Mouse (Mus musculus) heart, adult 2 months (tissue): ENCODE data around the gene Kazn. TPM values are rescaled to one million over a fixed set of nuclear protein-coding genes. Genes with fewer than 3 reads are reported as not detected.

Experiments used
- DNase-seq, 2 experiments: peaks; one replicate each; pipeline ENCODE4 v3.0.0; 2021
- H3K27ac ChIP-seq: fragments of 200-600 bp; 2 replicates; pipeline ENCODE4 v1.8.1; 2022
- H3K27me3 ChIP-seq: fragments of 200-500 bp; 2 replicates; pipeline ENCODE4 v1.6.1; 2012; ENCODE audit warnings: mild to moderate bottlenecking, low read length, inconsistent platforms, mixed read lengths; ENCODE audit not compliant: control insufficient read depth, insufficient read depth
- H3K36me3 ChIP-seq: fragments of 200-500 bp; 2 replicates; pipeline ENCODE4 v1.6.1; 2012; ENCODE audit warnings: low read length, inconsistent platforms; ENCODE audit not compliant: control insufficient read depth, insufficient read depth
- H3K4me1 ChIP-seq: fragments of 200-500 bp; 2 replicates; pipeline ENCODE4 v1.6.1; 2011; ENCODE audit warnings: low read length; ENCODE audit not compliant: control insufficient read depth, insufficient read depth
- H3K4me3 ChIP-seq: fragments of 200-600 bp; 2 replicates; pipeline ENCODE4 v1.8.1; 2022
- H3K79me2 ChIP-seq: fragments of 200-500 bp; replicated peaks from 2 replicates; pipeline ENCODE4 v1.6.1; 2012; ENCODE audit warnings: mild to moderate bottlenecking, inconsistent platforms, low read length, moderate library complexity, mixed read lengths; ENCODE audit not compliant: control insufficient read depth, insufficient read depth
- H3K9ac ChIP-seq: fragments of 200-500 bp; 2 replicates; pipeline ENCODE4 v1.6.1; 2012; ENCODE audit warnings: low read depth, mild to moderate bottlenecking, control low read depth, inconsistent platforms, low read length, mixed read lengths
- CTCF ChIP-seq: fragments of 200-600 bp; IDR thresholded peaks from 2 replicates; pipeline ENCODE4 v1.8.1; 2022; ENCODE audit warnings: antibody characterized with exemption, mild to moderate bottlenecking, moderate library complexity
- EP300 ChIP-seq: fragments of 200-500 bp; IDR thresholded peaks from 2 replicates; pipeline ENCODE4 v1.6.1; 2011; ENCODE audit warnings: low read depth, low read length, control low read depth; ENCODE audit not compliant: insufficient read depth
- POLR2A ChIP-seq: fragments of 200-500 bp; IDR thresholded peaks from 2 replicates; pipeline ENCODE4 v1.6.1; 2011; ENCODE audit warnings: mild to moderate bottlenecking, low read depth, low read length, control low read depth; ENCODE audit not compliant: insufficient read depth
- WGBS: fragments of 180-500 bp; shearing (Covaris S2); methylation state at CpG from one replicate; pipeline ENCODE4 v1.1.7; 2018; 5-methylcytosine and 5-hydroxymethylcytosine counted together
- intact Hi-C: fragments of 180-260 bp; cut with DNase I; formaldehyde crosslinking; loops from one replicate; pipeline ENCODE4 v1.15.1; 2025
- polyA plus RNA-seq: library from polyadenylated mRNA; depleted of rRNA; stranded (reverse); fragments of >200 nt; gene quantifications from 2 replicates; pipeline ENCODE4 v1.2.3, GENCODE M21; 2012
- total RNA-seq, 2 experiments: library from RNA; stranded (reverse); gene quantifications; 2 replicates each; pipeline ENCODE4 v1.2.3; 2021

Kazn gene
- total and polyA plus RNA-seq, 3 experiments, result 2.4 to 5.7 (median 3.4) TPM

DNA sequence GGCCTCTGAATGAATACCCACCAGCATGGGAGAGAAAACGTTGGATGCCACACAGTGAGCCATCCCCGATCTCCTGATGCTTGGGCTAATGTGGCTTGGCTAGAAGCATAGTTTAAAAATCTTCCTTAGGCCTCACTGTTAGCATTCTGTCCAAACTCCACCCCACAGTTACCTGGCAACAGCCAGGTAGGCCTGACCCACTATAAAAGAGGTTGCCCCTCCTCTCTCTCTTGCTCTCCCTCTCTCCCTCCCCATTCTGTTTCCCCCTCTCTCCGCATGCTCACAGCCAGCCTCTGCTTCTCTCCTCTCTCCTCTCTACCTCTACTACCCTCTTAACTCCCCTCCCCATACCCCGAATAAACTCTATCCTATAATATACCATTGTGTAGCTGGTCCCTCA, 74.8 kb downstream of the Kazn start:
- H3K4me1 ChIP-seq, result peaks cover 7% of the 10 kb centered on the region
- intact Hi-C loops, result no loop called here
- no peak overlapping the region for H3K9ac ChIP-seq
- WGBS, result 81% methylated on average over 4 of the region's 4 CpGs
- H3K27ac ChIP-seq, result no peak overlapping the region
- no peak overlapping the region for H3K4me3 ChIP-seq
- H3K36me3 ChIP-seq, result no peaks in the 10 kb centered on the region
- no peaks in the 10 kb centered on the region for H3K27me3 ChIP-seq
- no peaks in the 10 kb centered on the region for H3K79me2 ChIP-seq
- DNase-seq, result no peak
- TF ChIP-seq CTCF, result no peak
- TF ChIP-seq EP300, result no peak
- no peak for TF ChIP-seq POLR2A

GRCm38 (mm10) chr4:142163862-142164261, 75.3 kb downstream of the Kazn start:
- TF ChIP-seq CTCF (no peak), EP300 (no peak), POLR2A (no peak)
- Histone ChIP-seq H3K27me3 (no peaks in the 10 kb centered on the region), H3K4me3 (no peak overlapping the region), H3K9ac (no peak overlapping the region), H3K27ac (no peak overlapping the region), H3K36me3 (no peaks in the 10 kb centered on the region), H3K79me2 (no peaks in the 10 kb centered on the region), H3K4me1 (peaks cover 7% of the 10 kb centered on the region)
- WGBS, result 62% methylated on average over 3 of the region's 3 CpGs
- intact Hi-C loops, result no loop called here
- no peak for DNase-seq

DNA sequence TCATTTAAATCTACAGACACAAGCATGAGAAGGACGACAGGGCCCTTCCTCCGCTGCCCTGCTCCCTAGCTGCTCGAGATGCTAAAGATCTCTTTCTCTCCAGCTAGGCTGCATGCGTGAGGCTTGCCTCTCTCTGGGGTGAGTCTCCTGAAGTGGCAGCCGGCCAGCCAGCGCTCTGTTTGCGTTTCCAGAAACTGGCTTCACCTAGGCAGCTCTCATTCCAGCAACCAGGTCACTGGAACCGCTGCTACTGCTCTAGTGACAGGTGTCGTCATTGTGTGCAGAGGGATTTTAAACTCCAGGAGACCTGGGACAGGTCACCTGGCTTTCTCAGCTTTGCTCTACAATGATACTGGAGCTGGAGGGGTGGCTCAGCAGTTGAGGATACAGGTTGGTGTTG, 76.5 kb downstream of the Kazn start:
- peaks cover 7% of the 10 kb centered on the region for H3K4me1 ChIP-seq

DNA sequence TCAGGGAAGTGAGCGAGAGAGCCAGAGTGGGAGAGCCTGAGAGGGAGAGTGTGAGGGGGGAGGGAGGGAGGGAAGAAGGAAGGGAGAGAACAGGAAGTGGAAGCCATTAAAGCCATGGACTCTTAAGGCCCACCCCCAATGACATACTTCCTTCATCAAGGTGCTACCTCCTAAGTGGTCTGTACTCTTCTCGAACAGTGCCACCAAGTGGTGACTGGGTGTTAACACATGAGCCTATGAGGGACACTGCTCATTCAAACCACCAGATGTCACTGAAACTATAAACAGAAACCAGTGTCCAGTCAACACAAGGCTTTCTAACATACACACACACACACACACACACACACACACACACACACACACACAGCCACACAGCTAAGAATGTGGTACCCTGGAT, 77.1 kb downstream of the Kazn start:
- Histone ChIP-seq H3K9ac (no peak overlapping the region), H3K4me1 (peaks cover 7% of the 10 kb centered on the region), H3K27me3 (no peaks in the 10 kb centered on the region), H3K4me3 (no peak overlapping the region), H3K79me2 (no peaks in the 10 kb centered on the region), H3K27ac (no peak overlapping the region), H3K36me3 (no peaks in the 10 kb centered on the region)
- 97% methylated on average over 2 of the region's 2 CpGs for WGBS
- no peak for DNase-seq
- no peak for TF ChIP-seq POLR2A
- TF ChIP-seq CTCF, result peak; percentile 60
- TF ChIP-seq EP300, result no peak
- intact Hi-C loops, result no loop called here

More for the DNA sequence above, 76.5 kb downstream of the Kazn start:
- DNase-seq, result no peak
- Histone ChIP-seq H3K36me3 (no peaks in the 10 kb centered on the region), H3K79me2 (no peaks in the 10 kb centered on the region), H3K9ac (no peak overlapping the region), H3K27me3 (no peaks in the 10 kb centered on the region), H3K4me3 (no peak overlapping the region), H3K27ac (no peak overlapping the region)
- WGBS, result 93% methylated on average over 9 of the region's 9 CpGs
- TF ChIP-seq EP300 (no peak), CTCF (no peak), POLR2A (no peak)
- intact Hi-C loops, result no loop called here

- no peaks in the 10 kb centered on the region for H3K36me3 ChIP-seq
- no peak overlapping the region for H3K9ac ChIP-seq
- H3K79me2 ChIP-seq, result no peaks in the 10 kb centered on the region
- TF ChIP-seq CTCF (no peak), POLR2A (no peak), EP300 (no peak)
- peak; percentile 55 to 79 for DNase-seq
- no peak overlapping the region for H3K27ac ChIP-seq
- 58% methylated on average over 8 of the region's 8 CpGs for WGBS
- peaks cover 4% of the 10 kb centered on the region for H3K4me1 ChIP-seq
- intact Hi-C loops, result no loop called here
- no peak overlapping the region for H3K4me3 ChIP-seq
- H3K27me3 ChIP-seq, result no peaks in the 10 kb centered on the region
Observed at GRCm38 (mm10) chr4:142160041-142160440, 79.2 kb downstream of the Kazn start.

DNA sequence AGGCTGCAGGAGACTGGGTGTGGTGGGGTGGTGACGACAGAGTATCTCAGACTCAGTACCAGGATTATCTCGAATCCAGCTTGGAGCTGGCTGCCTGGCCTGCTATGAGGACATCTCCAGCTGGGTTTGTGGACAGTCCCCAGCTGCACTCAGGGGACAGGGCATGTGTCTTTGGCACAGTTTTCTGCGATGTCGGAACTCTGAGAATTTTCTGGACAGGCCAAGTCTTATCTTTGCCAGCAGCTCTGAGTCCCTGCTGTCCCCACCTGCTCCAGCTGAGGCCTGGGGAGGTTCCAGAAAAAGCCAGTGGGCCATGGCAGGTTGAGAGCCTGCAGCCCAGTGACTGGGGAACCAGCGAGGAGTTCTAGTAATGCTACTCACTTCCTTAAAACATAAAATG, 82.7 kb downstream of the Kazn start:
- WGBS, result 32% methylated on average over 5 of the region's 5 CpGs
- no peak for TF ChIP-seq POLR2A
- TF ChIP-seq EP300, result peak; percentile 75
- H3K4me1 ChIP-seq, result peaks cover 4% of the 10 kb centered on the region
- no peak overlapping the region for H3K27ac ChIP-seq
- H3K4me3 ChIP-seq, result no peak overlapping the region
- no peaks in the 10 kb centered on the region for H3K79me2 ChIP-seq
- intact Hi-C loops, result no loop called here
- no peaks in the 10 kb centered on the region for H3K36me3 ChIP-seq
- no peak overlapping the region for H3K9ac ChIP-seq
- DNase-seq, result peak; percentile 48 to 76
- no peaks in the 10 kb centered on the region for H3K27me3 ChIP-seq
